Mouse (Mus musculus): Measurements from ENCODE around the gene Cds2. TPM values are rescaled to one million over a fixed set of nuclear protein-coding genes. Genes with fewer than 3 reads are reported as not detected.
"Not testable (repeated sequence)": the region's sequence is repeated elsewhere in the genome, so short reads cannot be mapped to it uniquely, and the experiment has no call there.

Cds2 gene
- 10 to 100 TPM; 81.6 to 88.8 TPM for total RNA-seq (2021)
- long read RNA-seq, experiment 1, full-length matches to known transcripts: 3 of 28 reads
- long read RNA-seq, experiment 1, partial matches to known transcripts: 6 of 28 reads
- long read RNA-seq, experiment 1, other reads (novel, unspliced or antisense): 19 of 28 reads
- long read RNA-seq, experiment 2, full-length matches to known transcripts: 1 of 13 reads
- long read RNA-seq, experiment 2, partial matches to known transcripts: 0 of 13 reads
- long read RNA-seq, experiment 2, other reads (novel, unspliced or antisense): 12 of 13 reads

- DNase-seq: peak; percentile 99
Measured at GRCm38 (mm10) chr2:132262879-132263398, at the start of gene Cds2. Gene Cds2 (plus strand): TSS chr2:132263148.

DNA sequence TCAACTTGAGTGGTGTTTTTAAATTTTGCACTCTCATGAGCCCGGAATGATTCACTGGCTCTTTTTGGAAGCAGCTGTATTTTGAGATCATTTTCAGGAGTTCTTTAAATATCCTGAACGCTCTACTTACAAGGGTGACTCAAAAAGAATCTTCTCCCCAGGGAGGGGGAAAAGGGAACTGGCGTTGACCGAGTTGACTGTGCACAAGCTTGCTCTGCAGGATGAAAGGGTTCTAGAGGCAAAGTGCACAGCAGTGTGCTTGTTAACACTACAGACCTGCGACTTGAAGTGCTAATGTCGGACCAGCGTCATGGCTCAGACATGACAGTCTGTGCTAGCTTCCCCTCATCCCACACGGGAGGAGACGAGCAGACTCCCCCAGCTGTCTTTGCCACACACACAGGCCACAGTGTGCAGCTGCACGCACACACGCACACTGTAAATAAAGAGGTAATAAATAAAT, 41.3 kb upstream of the Cds2 start:
- DNase-seq: peak; percentile 26 to 64

GRCm38 (mm10) chr2:132224359-132224758, 38.6 kb upstream of the Cds2 start:
- peak in 1 of 2 experiments; percentile 59 for DNase-seq

GRCm38 (mm10) chr2:132232413-132232945, 30.5 kb upstream of the Cds2 start:
- no peak for DNase-seq

- no peak for DNase-seq
Measured at GRCm38 (mm10) chr2:132233985-132234765, 28.8 kb upstream of the Cds2 start.

DNA sequence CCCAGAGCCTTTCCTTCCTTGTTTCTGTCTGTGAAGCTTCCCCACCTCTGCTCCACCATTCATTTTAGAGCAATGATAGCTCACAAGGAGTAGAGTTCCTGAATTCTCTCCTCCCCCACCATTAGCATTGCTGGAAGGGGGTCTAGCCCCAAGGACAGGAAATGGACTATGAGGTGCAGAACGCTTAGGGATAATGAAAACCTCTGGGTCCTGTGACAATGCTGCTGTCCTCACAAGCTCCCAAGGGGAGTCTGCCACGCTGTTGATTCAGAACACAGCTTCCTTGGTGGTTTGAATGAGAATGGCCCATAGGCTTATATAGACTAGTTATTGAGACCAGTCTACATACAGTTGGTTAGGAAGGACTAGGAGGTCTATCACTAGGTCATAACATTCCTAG, 27.7 kb upstream of the Cds2 start:
- DNase-seq: no peak

GRCm38 (mm10) chr2:132235975-132236374, 27.0 kb upstream of the Cds2 start:
- DNase-seq: no peak

DNA sequence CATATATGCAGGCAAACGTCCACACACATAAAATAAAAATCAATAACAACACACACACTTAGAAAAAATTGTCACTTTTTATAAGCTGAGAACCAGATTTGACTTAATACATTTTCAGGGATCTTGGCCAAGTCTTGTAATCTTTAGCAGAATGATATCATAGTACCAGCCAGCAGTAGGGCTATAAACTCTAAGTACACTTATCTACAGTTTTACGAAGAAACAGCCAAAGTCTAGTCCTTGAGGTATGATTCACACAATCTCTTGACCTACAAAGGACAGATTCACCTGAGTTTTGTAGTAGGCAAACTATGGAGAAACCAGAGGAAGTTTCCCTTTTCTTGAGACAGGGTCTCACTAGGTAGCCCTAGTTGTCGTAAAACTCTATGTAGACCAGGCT, 23.5 kb upstream of the Cds2 start:
- not testable (repeated sequence) for DNase-seq

GRCm38 (mm10) chr2:132240457-132240856, 22.5 kb upstream of the Cds2 start:
- peak; percentile 44 to 80 for DNase-seq

DNA sequence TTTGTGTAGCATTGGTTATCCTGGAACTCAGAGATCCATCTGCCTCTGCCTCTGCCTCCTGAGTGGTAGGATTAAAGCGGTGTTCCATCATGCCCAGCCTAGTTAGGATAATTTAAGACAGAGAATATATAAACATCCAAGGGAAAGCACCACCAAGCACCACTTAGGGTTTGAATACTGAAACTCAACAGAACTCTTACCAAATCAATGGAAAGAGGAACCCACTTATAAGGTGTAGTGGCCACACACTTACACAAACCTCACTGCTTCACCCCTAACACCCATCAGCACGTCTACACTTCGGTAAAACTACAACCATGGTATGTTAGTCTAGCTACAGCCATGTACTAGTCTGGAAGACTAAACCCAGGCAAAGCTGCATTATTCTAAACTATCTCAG, 19.6 kb upstream of the Cds2 start:
- DNase-seq: no peak

DNA sequence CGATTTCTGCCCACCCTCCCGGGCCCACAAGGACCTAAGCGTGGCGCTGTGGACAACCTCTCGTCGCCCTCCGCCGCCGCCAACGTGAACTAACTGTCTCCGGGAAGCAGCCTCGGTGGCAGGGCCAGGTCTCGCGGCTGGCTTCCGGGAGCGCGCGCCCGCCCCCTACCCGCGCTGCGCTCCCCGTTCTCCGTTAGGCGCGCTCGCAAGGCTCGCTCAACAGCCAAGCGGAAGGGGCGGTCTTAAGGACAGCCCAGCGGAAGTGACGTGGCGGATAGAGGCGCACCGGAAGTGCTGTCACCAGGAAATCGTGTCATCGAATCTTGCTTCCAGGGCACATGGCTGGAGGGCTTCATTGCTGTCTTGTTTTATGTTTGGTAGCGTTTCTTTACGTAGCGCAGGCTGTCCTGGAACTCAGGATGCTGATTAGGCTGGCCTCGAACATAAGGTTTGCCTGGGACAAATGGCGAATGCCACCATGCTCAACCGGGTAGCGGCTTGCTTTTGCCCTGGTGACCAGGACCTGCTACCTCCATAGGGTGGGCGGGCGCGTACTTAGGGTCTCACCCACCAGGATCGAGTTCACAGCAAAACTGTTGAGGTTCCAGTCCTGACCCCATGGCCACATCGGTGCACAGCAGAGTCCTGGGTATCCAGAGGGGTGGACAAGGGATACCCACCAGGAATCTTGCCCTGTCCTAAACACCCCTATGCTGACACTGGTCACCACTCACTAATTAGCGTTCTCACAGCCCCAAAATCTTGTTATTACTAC, 15.2 kb upstream of the Cds2 start, which contains the start of gene Tmem230:
TSS of gene Tmem230 (minus strand) at position 269 of the 775 bp plus-strand sequence.
- peak; percentile 95 to 96 for DNase-seq

- DNase-seq: no peak
Measured at GRCm38 (mm10) chr2:132251911-132252310, 11.0 kb upstream of the Cds2 start.

- peak; percentile 97 to 99 for DNase-seq
Measured at GRCm38 (mm10) chr2:132252542-132253528, 10.1 kb upstream of the Cds2 start, which contains the start of gene Pcna. Gene Pcna (minus strand): TSS chr2:132253314.

- no peak for DNase-seq
Measured at GRCm38 (mm10) chr2:132253603-132254002, 9.3 kb upstream of the Cds2 start.

- no peak for DNase-seq
Measured at GRCm38 (mm10) chr2:132257350-132258068, 5.4 kb upstream of the Cds2 start.

DNA sequence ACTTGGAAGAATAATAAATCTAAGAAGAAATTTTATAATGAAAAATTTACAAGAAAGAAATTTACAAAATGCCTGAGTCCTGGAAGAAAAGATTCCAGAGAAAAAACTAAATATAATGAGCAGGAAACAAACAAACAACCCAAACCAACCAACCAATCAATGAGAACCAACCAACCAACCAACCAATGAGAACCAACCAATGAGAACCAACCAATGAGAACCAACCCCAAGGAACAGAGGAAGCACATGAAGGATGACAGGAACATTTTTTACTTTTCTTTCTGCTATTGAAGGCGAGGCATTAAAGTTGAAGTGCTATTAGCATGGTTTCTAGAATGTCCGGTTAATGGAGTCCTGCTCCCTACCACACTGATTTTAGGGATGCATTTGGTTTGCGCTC, 2.3 kb upstream of the Cds2 start:
- no peak for DNase-seq

GRCm38 (mm10) chr2:132262175-132262574, 773 bp upstream of the Cds2 start:
- DNase-seq: no peak

GRCm38 (mm10) chr2:132263421-132264265, 695 bp downstream of the Cds2 start:
- peak in 1 of 2 experiments; percentile 66 for DNase-seq

- DNase-seq: peak in 1 of 2 experiments; percentile 28
Measured at GRCm38 (mm10) chr2:132264266-132264710, 1.3 kb downstream of the Cds2 start.

All from heart, adult 18-20 months (tissue).